Mouse (Mus musculus) C2C12 (cell line): ENCODE data around the gene Thada.

ENCODE experiments used
- CEBPB ChIP-seq: IDR thresholded peaks from one replicate; pipeline ENCODE4 v1.6.1; 2011; ENCODE audit warnings: low read depth, mild to moderate bottlenecking, control low read depth, moderate library complexity
- CTCF ChIP-seq: IDR thresholded peaks from one replicate; pipeline ENCODE4 v1.5.1; 2011; ENCODE audit not compliant: control insufficient read depth, insufficient read depth, insufficient read length
- FOSL1 ChIP-seq: IDR thresholded peaks from one replicate; pipeline ENCODE4 v1.8.0; 2011; ENCODE audit warnings: mild to moderate bottlenecking, low read length; ENCODE audit not compliant: poor library complexity, insufficient read depth, severe bottlenecking
- MAX ChIP-seq: IDR thresholded peaks from one replicate; pipeline ENCODE4 v1.6.1; 2011; ENCODE audit warnings: mild to moderate bottlenecking, control low read depth
- MYOG ChIP-seq: IDR thresholded peaks from one replicate; pipeline ENCODE4 v1.6.1; 2011; ENCODE audit not compliant: control insufficient read depth, insufficient read length; ENCODE audit errors: extremely low read depth
- USF1 ChIP-seq: IDR thresholded peaks from one replicate; pipeline ENCODE4 v1.6.1; 2011; ENCODE audit warnings: low read depth, mild to moderate bottlenecking, control low read depth, moderate library complexity

- TF ChIP-seq CTCF (no peak), USF1 (no peak), MAX (no peak), CEBPB (no peak), FOSL1 (no peak), MYOG (no peak)
Observed at GRCm38 (mm10) chr17:84195835-84196234, 270.2 kb downstream of the Thada start.
